Mouse (Mus musculus) midbrain, postnatal 0 days (tissue): ENCODE results near the gene Atraid. TPM values are rescaled to one million over a fixed set of nuclear protein-coding genes. Genes with fewer than 3 reads are reported as not detected.

Source experiments
- ATAC-seq: fragments of 200-750 bp; cut with Nextera tagmentation; 2 replicates; pipeline ENCODE4 v1.8.0; 2017; ENCODE audit warnings: moderate number of reproducible peaks, mild to moderate bottlenecking, moderate TSS enrichment, moderate library complexity; ENCODE audit not compliant: low FRiP score
- DNase-seq: peaks from one replicate; pipeline ENCODE4 v3.0.0-alpha.2; 2015; ENCODE audit warnings: low spot score
- H3K27ac ChIP-seq: fragments of 300-500 bp; sonication (generic); 2 replicates; pipeline ENCODE4 v1.5.1; 2014; ENCODE audit warnings: low read depth, mild to moderate bottlenecking, low read length, mixed read lengths
- H3K27me3 ChIP-seq: fragments of 300-500 bp; sonication (generic); 2 replicates; pipeline ENCODE4 v1.6.1; 2014; ENCODE audit warnings: low read length, control low read depth, mixed read lengths; ENCODE audit not compliant: insufficient read depth
- H3K36me3 ChIP-seq: fragments of 300-500 bp; sonication (generic); 2 replicates; pipeline ENCODE4 v1.6.1; 2014; ENCODE audit warnings: low read length, control low read depth, mixed read lengths; ENCODE audit not compliant: insufficient read depth
- H3K4me1 ChIP-seq: fragments of 300-500 bp; sonication (generic); 2 replicates; pipeline ENCODE4 v1.6.1; 2014; ENCODE audit warnings: mild to moderate bottlenecking, control low read depth, antibody characterized with exemption, low read length, mixed read lengths; ENCODE audit not compliant: insufficient read depth
- H3K4me2 ChIP-seq: fragments of 300-500 bp; sonication (generic); 2 replicates; pipeline ENCODE4 v1.6.1; 2014; ENCODE audit warnings: low read depth, mild to moderate bottlenecking, low read length, mixed read lengths; ENCODE audit not compliant: poor library complexity, severe bottlenecking
- H3K4me3 ChIP-seq: fragments of 300-500 bp; sonication (generic); 2 replicates; pipeline ENCODE4 v1.5.1; 2014; ENCODE audit warnings: low read depth, mild to moderate bottlenecking, low read length, moderate library complexity
- H3K9ac ChIP-seq: fragments of 300-500 bp; sonication (generic); replicated peaks from 2 replicates; pipeline ENCODE4 v1.6.1; 2014; ENCODE audit warnings: mild to moderate bottlenecking, low read length, moderate library complexity, mixed read lengths; ENCODE audit not compliant: poor library complexity, severe bottlenecking
- H3K9me3 ChIP-seq: fragments of 300-500 bp; sonication (generic); 2 replicates; pipeline ENCODE4 v1.6.1; 2016; ENCODE audit warnings: low read length, control low read depth
- CTCF ChIP-seq: IDR thresholded peaks from 2 replicates; pipeline ENCODE4 v1.5.1; 2016; ENCODE audit warnings: antibody characterized with exemption, mild to moderate bottlenecking
- WGBS: fragments of 180-500 bp; shearing (Covaris S2); extraction: QIAGEN DNeasy Blood & Tissue Kit; methylation state at CpG from one replicate; pipeline ENCODE4 v1.1.7; 2014; 5-methylcytosine and 5-hydroxymethylcytosine counted together
- polyA plus RNA-seq: library from polyadenylated mRNA; unstranded; fragments of >200 nt; fragmentation: Nextera tagmentation; extraction: Ambion mirVana; gene quantifications from 2 replicates; pipeline ENCODE4 v1.2.1, GENCODE M21; 2015
- total RNA-seq: library from RNA; depleted of rRNA; stranded (reverse); fragments of >200 nt; gene quantifications from 2 replicates; pipeline ENCODE4 v1.2.3, GENCODE M21; 2014; rRNA removed

Gene Atraid
- total and polyA plus RNA-seq, 2 experiments from 2014 or later = 155 to 235 TPM

DNA sequence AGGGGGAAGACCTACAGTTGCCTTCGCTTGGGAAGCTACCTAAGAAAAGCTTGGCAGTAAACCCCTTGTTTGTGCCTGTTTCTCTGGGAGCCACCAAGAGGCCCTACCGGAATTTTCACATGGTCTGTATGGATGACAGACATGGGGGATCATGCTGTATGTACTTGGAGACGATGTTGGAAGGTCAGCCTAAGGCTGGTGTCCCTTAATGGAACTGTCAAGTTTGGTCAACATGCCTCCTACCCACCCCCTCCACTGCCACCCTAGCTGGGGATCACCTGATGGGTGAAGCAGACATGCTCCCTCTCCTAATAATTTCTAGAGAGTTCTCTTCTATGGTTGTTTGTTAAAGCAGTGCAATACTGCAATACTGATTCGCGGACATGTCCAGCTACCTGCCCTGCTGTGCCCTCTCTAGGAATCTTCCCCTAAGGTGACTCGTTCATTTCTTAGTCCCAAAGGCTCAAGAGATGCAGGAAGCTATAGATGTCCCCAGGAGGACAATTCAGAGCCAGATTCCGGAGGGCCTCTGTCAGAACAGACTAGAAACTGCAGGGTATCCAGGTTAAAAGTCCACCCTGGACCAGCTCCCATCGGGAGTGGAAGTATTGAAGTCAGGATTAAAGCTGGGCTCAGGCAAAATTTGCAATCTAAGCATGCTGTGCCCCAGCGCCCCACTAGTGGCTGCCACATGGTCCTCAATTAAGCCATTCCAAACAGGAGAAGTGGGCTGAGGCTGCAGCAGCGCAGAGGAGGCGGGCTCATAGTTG lies 47.8 kb downstream of the Atraid start:
- H3K27me3 ChIP-seq = peaks cover 57% of the 10 kb centered on the region
- ATAC-seq = no peak
- H3K4me3 ChIP-seq = peak overlapping the region; percentile 12; the same call in 1 of the 2 replicates
- H3K27ac ChIP-seq = no peak overlapping the region
- peaks cover 4% of the 10 kb centered on the region; the same call in 1 of the 2 replicates for H3K4me1 ChIP-seq
- no peaks in the 10 kb centered on the region for H3K36me3 ChIP-seq
- peak overlapping the region; percentile 25 for H3K4me2 ChIP-seq
- no peak for DNase-seq
- TF ChIP-seq CTCF = no peak; the same call in 1 of the 2 replicates
- no peaks in the 10 kb centered on the region for H3K9me3 ChIP-seq
- no peak overlapping the region for H3K9ac ChIP-seq
- 20% methylated on average over 11 of the region's 11 CpGs for WGBS

Other genes starting within 250 kb of the Atraid start
- 105 and 112 TPM in 2 replicates for gene Mapre3, start 233.7 kb upstream of the Atraid start, total RNA-seq
- 172 and 175 TPM in 2 replicates for gene Mapre3, start 233.7 kb upstream of the Atraid start, polyA plus RNA-seq
- 77.5 and 78.3 TPM in 2 replicates for gene Tmem214, start 180.3 kb upstream of the Atraid start, total RNA-seq
- 64.5 and 64.6 TPM in 2 replicates for gene Tmem214, start 180.3 kb upstream of the Atraid start, polyA plus RNA-seq
- 50.7 and 73.4 TPM in 2 replicates for gene Agbl5, start 159.6 kb upstream of the Atraid start, total RNA-seq
- 19.1 and 22.3 TPM in 2 replicates for gene Agbl5, start 159.6 kb upstream of the Atraid start, polyA plus RNA-seq
- gene Ost4, start 140.5 kb upstream of the Atraid start, total RNA-seq = 123 and 126 TPM in 2 replicates
- gene Ost4, start 140.5 kb upstream of the Atraid start, polyA plus RNA-seq = 175 and 201 TPM in 2 replicates
- gene Emilin1, start 134.9 kb upstream of the Atraid start, total RNA-seq = 7.4 and 11.8 TPM in 2 replicates
- gene Emilin1, start 134.9 kb upstream of the Atraid start, polyA plus RNA-seq = 9.0 and 9.8 TPM in 2 replicates
- gene Khk, start 126.9 kb upstream of the Atraid start, total RNA-seq = 1.4 and 12.3 TPM in 2 replicates
- 14.3 and 17.6 TPM in 2 replicates for gene Khk, start 126.9 kb upstream of the Atraid start, polyA plus RNA-seq
- gene Cgref1, start 102.7 kb upstream of the Atraid start, total RNA-seq = 162 and 185 TPM in 2 replicates
- gene Cgref1, start 102.7 kb upstream of the Atraid start, polyA plus RNA-seq = 108 TPM in 2 replicates
- gene Preb, start 88.0 kb upstream of the Atraid start, total RNA-seq = 37.6 and 37.7 TPM in 2 replicates
- 89.6 and 101 TPM in 2 replicates for gene Preb, start 88.0 kb upstream of the Atraid start, polyA plus RNA-seq
- 0.05 TPM in 1 of 2 replicates, not detected in the other for gene Tcf23, start 79.7 kb upstream of the Atraid start, total RNA-seq
- 0.07 and 0.09 TPM in 2 replicates for gene Tcf23, start 79.7 kb upstream of the Atraid start, polyA plus RNA-seq
- 43.8 and 44.9 TPM in 2 replicates for gene Slc5a6, start 612 bp downstream of the Atraid start, total RNA-seq
- 32.3 and 33.0 TPM in 2 replicates for gene Slc5a6, start 612 bp downstream of the Atraid start, polyA plus RNA-seq
- gene Cad, start 6.5 kb downstream of the Atraid start, total RNA-seq = 39.5 and 44.8 TPM in 2 replicates
- 6.7 and 7.8 TPM in 2 replicates for gene Cad, start 6.5 kb downstream of the Atraid start, polyA plus RNA-seq
- not detected in 2 replicates for gene Dnajc5g, start 58.0 kb downstream of the Atraid start, total RNA-seq
- gene Dnajc5g, start 58.0 kb downstream of the Atraid start, polyA plus RNA-seq = not detected in 2 replicates
- 19.3 and 24.1 TPM in 2 replicates for gene Slc30a3, start 59.9 kb downstream of the Atraid start, total RNA-seq
- gene Slc30a3, start 59.9 kb downstream of the Atraid start, polyA plus RNA-seq = 14.0 and 20.6 TPM in 2 replicates
- gene Trim54, start 68.4 kb downstream of the Atraid start, total RNA-seq = 0.33 TPM in 1 of 2 replicates, not detected in the other
- not detected in 2 replicates for gene Trim54, start 68.4 kb downstream of the Atraid start, polyA plus RNA-seq
- gene Ucn, start 90.5 kb downstream of the Atraid start, total RNA-seq = not detected in 2 replicates
- not detected in 2 replicates for gene Ucn, start 90.5 kb downstream of the Atraid start, polyA plus RNA-seq
- gene Mpv17, start 105.9 kb downstream of the Atraid start, total RNA-seq = 42.5 and 65.5 TPM in 2 replicates
- gene Mpv17, start 105.9 kb downstream of the Atraid start, polyA plus RNA-seq = 38.8 and 41.8 TPM in 2 replicates
- 3.1 and 4.3 TPM in 2 replicates for gene Gm29609, start 131.6 kb downstream of the Atraid start, total RNA-seq
- 1.9 and 2.2 TPM in 2 replicates for gene Gm29609, start 131.6 kb downstream of the Atraid start, polyA plus RNA-seq
- gene Gtf3c2, start 131.8 kb downstream of the Atraid start, total RNA-seq = 45.2 and 46.4 TPM in 2 replicates
- gene Gtf3c2, start 131.8 kb downstream of the Atraid start, polyA plus RNA-seq = 46.1 and 49.0 TPM in 2 replicates
- gene Snx17, start 144.9 kb downstream of the Atraid start, total RNA-seq = 88.3 and 95.2 TPM in 2 replicates
- gene Snx17, start 144.9 kb downstream of the Atraid start, polyA plus RNA-seq = 103 and 104 TPM in 2 replicates
- 29.7 and 34.0 TPM in 2 replicates for gene Eif2b4, start 145.1 kb downstream of the Atraid start, total RNA-seq
- gene Eif2b4, start 145.1 kb downstream of the Atraid start, polyA plus RNA-seq = 84.3 and 93.4 TPM in 2 replicates
- gene Zfp513, start 154.0 kb downstream of the Atraid start, total RNA-seq = 6.4 and 10.9 TPM in 2 replicates
- 11.1 and 13.0 TPM in 2 replicates for gene Zfp513, start 154.0 kb downstream of the Atraid start, polyA plus RNA-seq
- 87.0 and 95.6 TPM in 2 replicates for gene Ppm1g, start 172.4 kb downstream of the Atraid start, total RNA-seq
- 170 and 183 TPM in 2 replicates for gene Ppm1g, start 172.4 kb downstream of the Atraid start, polyA plus RNA-seq
- gene Nrbp1, start 192.6 kb downstream of the Atraid start, total RNA-seq = 120 and 126 TPM in 2 replicates
- gene Nrbp1, start 192.6 kb downstream of the Atraid start, polyA plus RNA-seq = 138 and 149 TPM in 2 replicates
- not detected in 2 replicates for gene Gm9970, start 192.9 kb downstream of the Atraid start, total RNA-seq
- gene Gm9970, start 192.9 kb downstream of the Atraid start, polyA plus RNA-seq = 0.34 and 0.93 TPM in 2 replicates
- 1.2 and 2.5 TPM in 2 replicates for gene Krtcap3, start 203.4 kb downstream of the Atraid start, total RNA-seq
- 1.5 and 3.4 TPM in 2 replicates for gene Krtcap3, start 203.4 kb downstream of the Atraid start, polyA plus RNA-seq
- gene Ift172, start 242.8 kb downstream of the Atraid start, total RNA-seq = 28.2 and 45.8 TPM in 2 replicates
- gene Ift172, start 242.8 kb downstream of the Atraid start, polyA plus RNA-seq = 16.5 and 17.7 TPM in 2 replicates
- gene Fndc4, start 247.8 kb downstream of the Atraid start, total RNA-seq = 155 and 188 TPM in 2 replicates
- 103 and 118 TPM in 2 replicates for gene Fndc4, start 247.8 kb downstream of the Atraid start, polyA plus RNA-seq
- gene Gckr, start 249.1 kb downstream of the Atraid start, total RNA-seq = 0.42 and 1.2 TPM in 2 replicates
- 0.85 and 1.0 TPM in 2 replicates for gene Gckr, start 249.1 kb downstream of the Atraid start, polyA plus RNA-seq